Mouse (Mus musculus) v-Abl transformed pro-B cells (cell line): ENCODE data around the gene Il34.

ENCODE experiments used
- in situ Hi-C, 2 experiments: fragments of 400-800 bp; cut with MboI; formaldehyde crosslinking; loops; one replicate each; pipeline ENCODE4 v1.15.1; 2025; ENCODE audit not compliant: unreplicated experiment in 2 of 2

The Il34 gene

GRCm38 (mm10) chr8:110805669-110806068, at the start of gene Il34:
Gene Il34, minus strand, starts transcription at chr8:110805924.
- in situ Hi-C loops = loop anchor here in 1 of 2 experiments (5.0 kb wide), 1 partner anchor 43 kb away; no protein-coding TSS in a partner anchor

GRCm38 (mm10) chr8:110851186-110851585, 45.5 kb upstream of the Il34 start:
- in situ Hi-C loops = loop anchor here in 1 of 2 experiments (10.0 kb wide), 2 partner anchors 216 to 444 kb away; no protein-coding TSS in a partner anchor

- in situ Hi-C loops = loop anchor here in 1 of 2 experiments (25.0 kb wide), 2 partner anchors 211 to 439 kb away; no protein-coding TSS in a partner anchor
These were observed 42.1 kb upstream of the Il34 start for GRCm38 (mm10) chr8:110847645-110848495.

GRCm38 (mm10) chr8:110847171-110847549, 41.4 kb upstream of the Il34 start:
- in situ Hi-C loops = loop anchor here in 1 of 2 experiments (25.0 kb wide), 2 partner anchors 210 to 440 kb away; no protein-coding TSS in a partner anchor

- in situ Hi-C loops = loop anchor here in 1 of 2 experiments (25.0 kb wide), 2 partner anchors 209 to 441 kb away; no protein-coding TSS in a partner anchor
These were observed 40.9 kb upstream of the Il34 start, which contains the start of the genes Cog4 and Sf3b3 for GRCm38 (mm10) chr8:110846405-110847170. Gene Cog4, plus strand, starts transcription at chr8:110846600. Gene Sf3b3, minus strand, starts transcription at chr8:110846787.

- in situ Hi-C loops = loop anchor here in 1 of 2 experiments (25.0 kb wide), 2 partner anchors 209 to 441 kb away; no protein-coding TSS in a partner anchor
These were observed 40.2 kb upstream of the Il34 start for GRCm38 (mm10) chr8:110845821-110846404.

GRCm38 (mm10) chr8:110844941-110845340, 39.2 kb upstream of the Il34 start:
- in situ Hi-C loops = loop anchor here in 1 of 2 experiments (25.0 kb wide), 2 partner anchors 208 to 442 kb away; no protein-coding TSS in a partner anchor

- in situ Hi-C loops = loop anchor here in 1 of 2 experiments (25.0 kb wide), 2 partner anchors 206 to 444 kb away; no protein-coding TSS in a partner anchor
These were observed 37.5 kb upstream of the Il34 start for GRCm38 (mm10) chr8:110843207-110843606.

GRCm38 (mm10) chr8:110842012-110842574, 36.4 kb upstream of the Il34 start:
- in situ Hi-C loops = loop anchor here in 1 of 2 experiments (25.0 kb wide), 2 partner anchors 205 to 445 kb away; no protein-coding TSS in a partner anchor

GRCm38 (mm10) chr8:110831956-110832355, 26.2 kb upstream of the Il34 start:
- in situ Hi-C loops = loop anchor here in 1 of 2 experiments (25.0 kb wide), 2 partner anchors 195 to 455 kb away; no protein-coding TSS in a partner anchor

GRCm38 (mm10) chr8:110828511-110828910, 22.8 kb upstream of the Il34 start:
- in situ Hi-C loops = loop anchor here in 1 of 2 experiments (25.0 kb wide), 2 partner anchors 191 to 459 kb away; no protein-coding TSS in a partner anchor

- in situ Hi-C loops = loop anchor here in 1 of 2 experiments (25.0 kb wide), 2 partner anchors 188 to 462 kb away; no protein-coding TSS in a partner anchor
These were observed 19.1 kb upstream of the Il34 start for GRCm38 (mm10) chr8:110824861-110825260.

GRCm38 (mm10) chr8:110821960-110822359, 16.2 kb upstream of the Il34 start:
- in situ Hi-C loops = no loop called here

- in situ Hi-C loops = no loop called here
These were observed 14.5 kb upstream of the Il34 start for GRCm38 (mm10) chr8:110820257-110820656.

- in situ Hi-C loops = no loop called here
These were observed 12.9 kb upstream of the Il34 start for GRCm38 (mm10) chr8:110818593-110818992.

- in situ Hi-C loops = no loop called here
These were observed 11.3 kb upstream of the Il34 start for GRCm38 (mm10) chr8:110816990-110817389.

- in situ Hi-C loops = no loop called here
These were observed 9.6 kb upstream of the Il34 start for GRCm38 (mm10) chr8:110815308-110815707.

GRCm38 (mm10) chr8:110813081-110813812, 7.5 kb upstream of the Il34 start:
- in situ Hi-C loops = no loop called here
